In genomic region chr1:180641137-180641517, GRCm38 (mm10) we compare ENCODE assay signal across 8 mouse cellular contexts. TPM values are rescaled to one million over a fixed set of nuclear protein-coding genes. Genes with fewer than 3 reads are reported as not detected.
DNase-seq lines count a peak whose midpoint lies in the region; ATAC-seq and TF ChIP-seq lines count a peak whose summit lies in the region.

Gene Lin9 (plus strand): TSS chr1:180641150.

- H3K27ac ChIP-seq in forebrain, postnatal 0 days (ENCODE audit: low read depth, low read length) = peak within 1 kb of the TSS; percentile 84
- H3K27ac ChIP-seq in lung, embryonic 16.5 days (ENCODE audit: low read length) = peak within 1 kb of the TSS; percentile 95

- peak within 1 kb of the TSS; percentile 97 for H3K4me3 ChIP-seq in G1E (ENCODE audit: low read depth, low read length)
- peak within 1 kb of the TSS; percentile 78 for H3K4me3 ChIP-seq in forebrain, postnatal 0 days (ENCODE audit: low read depth, low read length)
- H3K4me3 ChIP-seq in lung, embryonic 16.5 days (ENCODE audit: low read length) = peak within 1 kb of the TSS; percentile 80

- H3K4me2 ChIP-seq in forebrain, postnatal 0 days (ENCODE audit: low read depth) = peak within 1 kb of the TSS; percentile 87
- peak within 1 kb of the TSS; percentile 73 for H3K4me2 ChIP-seq in lung, embryonic 16.5 days (ENCODE audit: low read depth, low read length)

- no peak for TF ChIP-seq CTCF in G1E (IDR thresholded peaks at IDR 0.05; ENCODE audit: low read depth, low read length)
- TF ChIP-seq CTCF in forebrain, postnatal 0 days (IDR thresholded peaks at IDR 0.05; ENCODE audit: low read depth) = no peak

- ATAC-seq in G1E (ENCODE audit: extremely low read depth, insufficient number of reproducible peaks, low FRiP score, poor library complexity, severe bottlenecking) = peak; percentile 71; the same call in 1 of the 2 replicates
- peak; percentile 93 for ATAC-seq in forebrain, postnatal 0 days
- peak; percentile 81 to 90 for ATAC-seq in hematopoietic stem cell, adult 5-6 weeks (replicated peaks in 1 of 2; ENCODE audit: insufficient read depth in 1 of 2, low FRiP score in 2 of 2, low TSS enrichment in 1 of 2, low read depth in 1 of 2, poor library complexity in 2 of 2, severe bottlenecking in 2 of 2)
- ATAC-seq in lung, embryonic 16.5 days (ENCODE audit: low read depth) = peak; percentile 95

- H3K27me3 ChIP-seq in G1E (ENCODE audit: insufficient read depth, low read length) = no peaks in the 10 kb centered on the region
- H3K27me3 ChIP-seq in forebrain, postnatal 0 days (ENCODE audit: insufficient read depth, low read length) = no peaks in the 10 kb centered on the region
- H3K27me3 ChIP-seq in lung, embryonic 16.5 days (ENCODE audit: control insufficient read depth, insufficient read depth, low read depth, low read length) = no peaks in the 10 kb centered on the region

- H3K36me3 ChIP-seq in G1E (replicated peaks) = peaks cover 35% of the 10 kb centered on the region
- H3K36me3 ChIP-seq in forebrain, postnatal 0 days (ENCODE audit: insufficient read depth) = no peaks in the 10 kb centered on the region
- no peaks in the 10 kb centered on the region for H3K36me3 ChIP-seq in lung, embryonic 16.5 days (ENCODE audit: control insufficient read depth, insufficient read depth, low read length)

- peak within 1 kb of the TSS; percentile 80 for H3K9ac ChIP-seq in forebrain, postnatal 0 days
- peak within 1 kb of the TSS; percentile 99 for H3K9ac ChIP-seq in lung, embryonic 16.5 days (ENCODE audit: low read length)

- H3K9me3 ChIP-seq in G1E (replicated peaks) = no peaks in the 10 kb centered on the region
- no peaks in the 10 kb centered on the region for H3K9me3 ChIP-seq in forebrain, postnatal 0 days (ENCODE audit: low read length)
- H3K9me3 ChIP-seq in lung, embryonic 16.5 days (ENCODE audit: control insufficient read depth, low read length) = no peaks in the 10 kb centered on the region

- under 1% methylated on average over 44 of the region's 47 CpGs for WGBS in forebrain, postnatal 0 days
- 0% methylated on average over 41 of the region's 47 CpGs for WGBS in lung, embryonic 16.5 days

- H3K4me1 ChIP-seq in G1E (ENCODE audit: insufficient read depth, low read depth, low read length) = peaks cover 39% of the 10 kb centered on the region
- H3K4me1 ChIP-seq in forebrain, postnatal 0 days (ENCODE audit: insufficient read depth) = peaks cover 6% of the 10 kb centered on the region; the same call in 1 of the 2 replicates
- H3K4me1 ChIP-seq in lung, embryonic 16.5 days (replicated peaks; ENCODE audit: control insufficient read depth, insufficient read depth, low read length) = peaks cover 19% of the 10 kb centered on the region

- DNase-seq in G1E (ENCODE audit: low spot score) = peak; percentile 84
- peak; percentile 92 to 94 for DNase-seq in cerebellum, adult 18-20 months
- DNase-seq in forebrain, postnatal 0 days = peak; percentile 95
- peak; percentile 65 for DNase-seq in layer of hippocampus, adult 9-10 months (ENCODE audit: low spot score)
- peak; percentile 95 for DNase-seq in ovary, postnatal 10 days (ENCODE audit: low spot score)
- DNase-seq in thymus, postnatal 10 days (ENCODE audit: low spot score in 2 of 2) = peak; percentile 86 to 91

RNA-seq across cellular contexts. Expression of gene Lin9, which starts in this region (rescaled TPM):
- 37.2 and 38.6 TPM in 2 replicates for total RNA-seq in G1E (2014; fragmentation: Nextera tagmentation)
- total RNA-seq in G1E (2017) = 33.6 and 37.3 TPM in 2 replicates
- 0.51 and 0.77 TPM in 2 replicates for polyA plus RNA-seq in G1E (2012)
- 9.0 and 11.7 TPM in 2 replicates for total RNA-seq in forebrain, postnatal 0 days (2014; rRNA removed)
- 3.6 and 4.2 TPM in 2 replicates for polyA plus RNA-seq in forebrain, postnatal 0 days (2015; fragmentation: Nextera tagmentation; extraction: Ambion mirVana)
- 32.7 and 47.0 TPM in 2 replicates for total RNA-seq in hematopoietic stem cell, adult 5-6 weeks (2017)
- 19.8 and 22.3 TPM in 2 replicates for polyA plus RNA-seq in lung, embryonic 16.5 days (2015; fragmentation: Nextera tagmentation; extraction: Ambion mirVana)

Comparison
In these comparisons a context has a peak if more than half of its experiments do, and no peak if none do; other contexts are left out.
1. Peak in every context shown above with its lines: DNase-seq, ATAC-seq, H3K4me3 ChIP-seq and H3K27ac ChIP-seq.